Mouse (Mus musculus) hindbrain, embryonic 11.5 days (tissue): Measurements from ENCODE around the gene Capn2. TPM values are rescaled to one million over a fixed set of nuclear protein-coding genes. Genes with fewer than 3 reads are reported as not detected.

Experiments
- ATAC-seq: fragments of 200-750 bp; cut with Nextera tagmentation; 2 replicates; pipeline ENCODE4 v1.8.0; 2017; ENCODE audit warnings: mild to moderate bottlenecking, moderate TSS enrichment, moderate library complexity; ENCODE audit not compliant: low FRiP score
- DNase-seq: peaks from one replicate; pipeline ENCODE4 v3.0.0-alpha.2; 2015; ENCODE audit warnings: low spot score
- H3K27ac ChIP-seq: fragments of 300-500 bp; sonication (generic); 2 replicates; pipeline ENCODE4 v1.5.1; 2014; ENCODE audit warnings: mild to moderate bottlenecking, low read depth, low read length
- H3K27me3 ChIP-seq: fragments of 300-500 bp; sonication (generic); 2 replicates; pipeline ENCODE4 v1.6.1; 2014; ENCODE audit warnings: mild to moderate bottlenecking, low read length, moderate library complexity, mixed read lengths; ENCODE audit not compliant: control insufficient read depth, insufficient read depth
- H3K36me3 ChIP-seq: fragments of 300-500 bp; sonication (generic); 2 replicates; pipeline ENCODE4 v1.6.1; 2014; ENCODE audit warnings: mild to moderate bottlenecking, low read length, moderate library complexity, mixed read lengths; ENCODE audit not compliant: control insufficient read depth, insufficient read depth
- H3K4me1 ChIP-seq: fragments of 300-500 bp; sonication (generic); replicated peaks from 2 replicates; pipeline ENCODE4 v1.6.1; 2014; ENCODE audit warnings: low read length, mixed read lengths; ENCODE audit not compliant: control insufficient read depth, insufficient read depth
- H3K4me2 ChIP-seq: fragments of 300-500 bp; sonication (generic); replicated peaks from 2 replicates; pipeline ENCODE4 v1.6.1; 2014; ENCODE audit warnings: mild to moderate bottlenecking, low read depth, low read length
- H3K4me3 ChIP-seq: fragments of 300-500 bp; sonication (generic); 2 replicates; pipeline ENCODE4 v1.5.1; 2014; ENCODE audit warnings: low read depth, low read length
- H3K9ac ChIP-seq: fragments of 300-500 bp; sonication (generic); 2 replicates; pipeline ENCODE4 v1.6.1; 2014; ENCODE audit warnings: low read depth, low read length
- H3K9me3 ChIP-seq: fragments of 300-500 bp; sonication (generic); 2 replicates; pipeline ENCODE4 v1.6.1; 2016; ENCODE audit warnings: low read length; ENCODE audit not compliant: control insufficient read depth
- WGBS: fragments of 180-500 bp; shearing (Covaris S2); extraction: QIAGEN DNeasy Blood & Tissue Kit; methylation state at CpG from one replicate; pipeline ENCODE4 v1.1.7; 2014; 5-methylcytosine and 5-hydroxymethylcytosine counted together
- polyA plus RNA-seq: library from polyadenylated mRNA; unstranded; fragments of >200 nt; fragmentation: Nextera tagmentation; extraction: Ambion mirVana; gene quantifications from 2 replicates; pipeline ENCODE4 v1.2.1, GENCODE M21; 2014

Gene Capn2
- polyA plus RNA-seq, 1 experiment from 2014 or later: 69.5 TPM

DNA sequence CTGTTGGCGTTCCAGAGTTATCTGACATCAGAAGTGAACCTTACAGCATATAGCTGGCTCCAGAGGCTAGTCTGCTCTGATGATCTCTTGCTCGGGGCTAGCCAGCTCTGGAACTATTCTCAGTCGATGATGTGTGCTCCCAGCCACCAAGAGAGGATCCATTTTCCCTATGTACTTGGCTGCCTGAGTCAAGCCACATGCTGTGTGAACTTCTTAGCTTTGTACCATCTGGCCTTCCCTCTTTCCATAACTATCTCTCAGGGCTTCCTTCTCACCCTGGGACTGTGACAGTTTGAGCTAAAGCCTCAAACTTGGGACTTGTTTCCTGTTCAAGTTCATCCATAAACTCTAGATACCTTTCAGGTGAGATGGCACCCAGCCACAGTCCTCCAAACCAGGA is 16.2 kb upstream of the Capn2 start:
- no peak overlapping the region for H3K27ac ChIP-seq
- no peak overlapping the region for H3K9ac ChIP-seq
- DNase-seq: no peak
- no peaks in the 10 kb centered on the region for H3K9me3 ChIP-seq
- H3K4me2 ChIP-seq: no peak overlapping the region
- WGBS: 88% methylated on average over 3 of the region's 3 CpGs
- 0 out of 2 replicates have a peak, but pooled peaks cover 2% of the 10 kb centered on the region for H3K27me3 ChIP-seq
- no peak overlapping the region for H3K4me3 ChIP-seq
- no peaks in the 10 kb centered on the region; the same call in 1 of the 2 replicates for H3K4me1 ChIP-seq
- no peak for ATAC-seq
- no peaks in the 10 kb centered on the region for H3K36me3 ChIP-seq

DNA sequence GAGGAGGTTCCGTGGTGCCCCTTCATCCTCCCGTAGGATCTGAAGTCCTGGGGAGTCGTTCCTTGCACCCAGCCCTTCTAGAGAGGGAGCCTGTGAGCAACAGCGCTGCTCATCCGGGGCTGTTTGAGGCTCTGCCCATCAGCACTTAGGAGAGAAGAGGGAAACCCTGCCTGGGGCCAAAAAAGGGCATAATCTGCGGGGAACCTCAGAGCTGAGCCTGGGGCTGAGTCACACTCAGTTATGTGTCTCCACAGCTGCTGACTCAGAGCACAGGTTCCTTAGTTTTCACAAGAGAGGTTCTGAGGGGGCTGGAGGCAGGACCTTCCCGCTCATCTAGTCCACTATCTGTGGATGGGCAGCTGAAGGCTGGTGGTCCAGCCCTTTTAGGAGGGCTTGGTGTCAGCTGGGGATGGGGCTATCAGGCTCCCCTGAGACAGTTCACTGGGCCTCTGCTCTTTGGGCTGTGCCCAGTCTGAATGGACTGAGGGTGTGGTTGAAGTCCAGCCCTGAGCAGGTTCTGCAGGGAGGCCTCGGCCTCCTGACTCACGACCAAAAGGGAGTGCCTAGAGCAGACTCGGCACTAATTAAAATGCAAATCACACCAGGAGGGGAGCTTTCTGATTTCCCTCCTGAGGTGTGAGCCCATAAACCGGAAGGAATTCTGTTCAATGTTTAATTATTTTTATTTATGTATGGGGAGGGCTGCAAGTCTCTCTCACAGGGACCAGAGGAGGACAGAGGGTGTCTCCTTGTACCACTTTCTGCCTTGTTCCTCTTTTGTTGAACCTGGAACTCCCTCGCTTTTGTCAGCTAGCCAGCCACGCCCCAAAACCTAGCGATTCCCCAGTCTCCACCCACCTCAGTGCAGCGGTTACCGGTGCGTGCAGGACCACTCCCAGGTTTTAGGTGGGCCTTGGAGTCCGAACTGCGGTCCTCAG is 10.8 kb upstream of the Capn2 start:
- WGBS: 8% methylated on average over 19 of the region's 19 CpGs
- Histone ChIP-seq H3K9ac (no peak overlapping the region), H3K4me1 (no peaks in the 10 kb centered on the region; the same call in 1 of the 2 replicates), H3K4me3 (no peak overlapping the region), H3K36me3 (no peaks in the 10 kb centered on the region), H3K27ac (no peak overlapping the region), H3K27me3 (peaks cover 2% of the 10 kb centered on the region; the same call in 1 of the 2 replicates), H3K9me3 (no peaks in the 10 kb centered on the region), H3K4me2 (no peak overlapping the region)
- ATAC-seq: peak; percentile 40
- DNase-seq: peak; percentile 31

DNA sequence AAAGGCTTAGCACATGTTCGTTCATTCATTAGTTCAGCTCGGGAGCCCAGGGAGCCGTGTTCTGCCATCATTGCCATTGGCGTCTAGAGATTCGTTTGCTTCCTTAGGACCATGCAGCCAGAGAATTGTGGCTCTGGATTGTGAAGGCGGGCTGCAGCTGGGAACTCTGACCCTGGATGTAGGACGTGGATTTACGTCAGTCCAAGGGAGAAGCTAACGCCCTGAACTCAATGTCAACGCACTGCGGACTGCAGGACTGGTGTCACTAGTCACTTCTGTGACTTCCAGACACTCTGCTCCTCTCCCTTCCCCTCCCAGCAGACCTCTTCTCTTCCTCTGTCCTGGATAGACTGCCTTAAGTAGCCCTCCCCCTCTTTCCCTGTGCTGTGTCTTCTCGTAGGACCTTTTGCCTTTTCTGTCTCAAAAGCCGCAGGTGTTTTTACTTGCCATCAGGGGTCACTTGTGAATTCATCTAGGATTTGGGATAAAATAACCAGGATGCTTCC is 9.9 kb upstream of the Capn2 start:
- DNase-seq (no peak), ATAC-seq (no peak)
- Histone ChIP-seq H3K4me1 (no peaks in the 10 kb centered on the region; the same call in 1 of the 2 replicates), H3K9ac (no peak overlapping the region), H3K36me3 (no peaks in the 10 kb centered on the region), H3K4me3 (no peak overlapping the region), H3K4me2 (no peak overlapping the region), H3K9me3 (no peaks in the 10 kb centered on the region), H3K27ac (no peak overlapping the region), H3K27me3 (peaks cover 2% of the 10 kb centered on the region; the same call in 1 of the 2 replicates)
- 45% methylated on average over 13 of the region's 13 CpGs for WGBS

- DNase-seq (no peak), ATAC-seq (no peak)
- Histone ChIP-seq H3K36me3 (no peaks in the 10 kb centered on the region), H3K4me1 (no peaks in the 10 kb centered on the region; the same call in 1 of the 2 replicates), H3K4me3 (no peak overlapping the region), H3K9ac (no peak overlapping the region), H3K27ac (no peak overlapping the region), H3K27me3 (peaks cover 2% of the 10 kb centered on the region; the same call in 1 of the 2 replicates), H3K4me2 (no peak overlapping the region), H3K9me3 (no peaks in the 10 kb centered on the region)
- 87% methylated on average over 3 of the region's 3 CpGs for WGBS
Observed at GRCm38 (mm10) chr1:182525601-182526000, 8.2 kb upstream of the Capn2 start.

- no peak for ATAC-seq
- H3K27me3 ChIP-seq: no peaks in the 10 kb centered on the region; the same call in none of the 2 replicates
- WGBS: 90% methylated on average over 3 of the region's 3 CpGs
Observed at GRCm38 (mm10) chr1:182523692-182524091, 6.3 kb upstream of the Capn2 start.

DNA sequence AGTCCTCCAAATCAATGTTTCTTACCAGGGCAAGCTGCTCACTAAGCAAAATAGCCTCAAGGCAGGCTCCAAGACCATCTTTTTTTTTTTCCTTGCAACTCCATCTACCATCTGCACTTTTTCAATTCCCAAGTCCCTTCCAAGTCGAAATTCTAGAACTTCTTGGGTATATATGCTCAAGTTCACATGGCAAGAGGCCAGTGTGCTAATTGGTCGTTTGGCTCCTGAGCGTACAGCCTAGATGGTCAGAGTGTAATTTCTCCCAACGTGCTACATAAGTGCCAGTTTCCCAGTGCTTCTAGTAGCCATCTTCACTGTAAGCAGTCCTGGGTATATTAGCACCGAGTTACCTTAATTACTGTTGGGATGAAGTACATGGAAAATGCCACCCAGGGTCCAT is 5.6 kb upstream of the Capn2 start:
- H3K27ac ChIP-seq: no peak overlapping the region
- no peaks in the 10 kb centered on the region for H3K4me1 ChIP-seq
- ATAC-seq (no peak), DNase-seq (no peak)
- no peaks in the 10 kb centered on the region for H3K36me3 ChIP-seq
- H3K4me2 ChIP-seq: no peak overlapping the region
- H3K4me3 ChIP-seq: no peak overlapping the region
- H3K27me3 ChIP-seq: peaks cover 4% of the 10 kb centered on the region; the same call in 1 of the 2 replicates
- no peaks in the 10 kb centered on the region for H3K9me3 ChIP-seq
- 84% methylated on average over 5 of the region's 5 CpGs for WGBS
- no peak overlapping the region for H3K9ac ChIP-seq

More at GRCm38 (mm10) chr1:182523692-182524091, 6.3 kb upstream of the Capn2 start:
- no peaks in the 10 kb centered on the region for H3K9me3 ChIP-seq
- no peaks in the 10 kb centered on the region for H3K36me3 ChIP-seq
- no peak overlapping the region for H3K27ac ChIP-seq
- H3K4me2 ChIP-seq: no peak overlapping the region
- no peak for DNase-seq
- no peaks in the 10 kb centered on the region; the same call in 1 of the 2 replicates for H3K4me1 ChIP-seq
- no peak overlapping the region for H3K4me3 ChIP-seq
- no peak overlapping the region for H3K9ac ChIP-seq

- DNase-seq: no peak
- Histone ChIP-seq H3K9ac (no peak overlapping the region), H3K27ac (no peak overlapping the region), H3K4me3 (no peak overlapping the region), H3K9me3 (no peaks in the 10 kb centered on the region), H3K27me3 (peaks cover 4% of the 10 kb centered on the region; the same call in 1 of the 2 replicates), H3K4me2 (no peak overlapping the region), H3K4me1 (peaks cover 3% of the 10 kb centered on the region; the same call in 1 of the 2 replicates), H3K36me3 (no peaks in the 10 kb centered on the region)
- WGBS: 70% methylated on average over 8 of the region's 8 CpGs
- no peak for ATAC-seq
Observed at GRCm38 (mm10) chr1:182520938-182521500, 3.6 kb upstream of the Capn2 start.

GRCm38 (mm10) chr1:182520091-182520937 is 2.9 kb upstream of the Capn2 start:
- no peaks in the 10 kb centered on the region for H3K9me3 ChIP-seq
- H3K4me3 ChIP-seq: no peak overlapping the region
- H3K4me2 ChIP-seq: no peak overlapping the region
- H3K4me1 ChIP-seq: peaks cover 7% of the 10 kb centered on the region; the same call in 1 of the 2 replicates
- ATAC-seq (no peak), DNase-seq (peak; percentile 27)
- H3K27ac ChIP-seq: no peak overlapping the region
- peaks cover 4% of the 10 kb centered on the region; the same call in 1 of the 2 replicates for H3K27me3 ChIP-seq
- 30% methylated on average over 14 of the region's 14 CpGs for WGBS
- no peak overlapping the region for H3K9ac ChIP-seq
- no peaks in the 10 kb centered on the region for H3K36me3 ChIP-seq
